Mouse (Mus musculus) layer of hippocampus, adult 11-12 months (tissue): ENCODE measurements at regions not wholly inside any gene's neighbourhood (a gene's known extent, or its start where the extent isn't known, plus 50 kb on each side); places are given as distances from the start of the nearest gene placed in this dataset.
A peak's percentile ranks its signal among the peaks of the same experiment; 100 is the strongest.

Experiments
- DNase-seq: peaks from one replicate; pipeline ENCODE4 v3.0.0; 2022; ENCODE audit warnings: low spot score

- no peak for DNase-seq
These were observed 61.6 kb downstream of the Gm10295 start for GRCm38 (mm10) chr7:71289702-71290101.

GRCm38 (mm10) chr7:71289266-71289665 is 62.0 kb downstream of the Gm10295 start:
- DNase-seq, result no peak

DNA sequence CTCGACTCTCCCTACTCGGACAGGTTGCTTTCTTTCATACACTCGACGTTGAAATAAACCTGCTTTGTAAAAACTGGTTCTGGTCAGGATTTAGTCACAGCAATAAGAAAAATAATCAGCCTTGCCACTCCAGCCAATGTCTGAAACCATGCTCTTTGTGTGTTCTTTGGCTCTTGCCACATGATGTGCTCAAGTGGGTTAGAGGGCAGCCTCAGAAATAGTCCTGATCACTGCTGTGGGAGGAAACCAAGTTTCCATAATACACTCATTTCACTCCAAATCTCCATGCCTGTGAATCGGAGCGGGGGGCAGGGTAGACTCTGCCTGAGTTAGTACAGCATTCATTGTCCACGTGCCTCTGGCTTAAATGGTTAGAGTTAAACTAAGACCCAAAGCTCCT is 63.8 kb downstream of the Gm10295 start:
- no peak for DNase-seq

- DNase-seq, result no peak
These were observed 67.0 kb downstream of the Gm10295 start for GRCm38 (mm10) chr7:71284246-71284645.

GRCm38 (mm10) chr7:71283419-71283818 is 67.9 kb downstream of the Gm10295 start:
- DNase-seq, result no peak

- no peak for DNase-seq
These were observed 85.2 kb downstream of the Gm10295 start for GRCm38 (mm10) chr7:71266101-71266500.

GRCm38 (mm10) chr7:71264115-71264514 is 87.2 kb downstream of the Gm10295 start:
- DNase-seq, result no peak

GRCm38 (mm10) chr7:71249669-71250068 is 101.6 kb downstream of the Gm10295 start:
- no peak for DNase-seq

- DNase-seq, result no peak
These were observed 102.1 kb downstream of the Gm10295 start for GRCm38 (mm10) chr7:71249216-71249615.

DNA sequence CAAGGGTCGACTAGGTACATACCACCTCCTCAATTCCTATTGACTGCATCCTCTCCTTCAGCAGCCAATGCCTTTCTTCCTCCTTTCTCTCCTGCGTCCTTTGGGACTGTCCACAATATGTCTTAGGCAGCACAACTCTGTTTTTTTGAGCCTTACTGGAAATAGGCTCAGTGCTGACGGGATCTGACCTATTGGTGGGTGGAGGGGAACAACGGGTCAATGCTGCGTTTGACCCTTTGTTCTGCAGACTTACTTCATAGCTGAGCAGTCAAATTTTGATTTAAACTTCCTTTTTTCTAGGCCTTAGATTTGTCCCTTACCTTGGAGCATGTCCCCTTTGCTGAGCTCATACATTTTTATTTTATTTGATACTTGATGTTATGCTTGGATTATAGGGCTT is 103.4 kb downstream of the Gm10295 start:
- DNase-seq, result no peak

DNA sequence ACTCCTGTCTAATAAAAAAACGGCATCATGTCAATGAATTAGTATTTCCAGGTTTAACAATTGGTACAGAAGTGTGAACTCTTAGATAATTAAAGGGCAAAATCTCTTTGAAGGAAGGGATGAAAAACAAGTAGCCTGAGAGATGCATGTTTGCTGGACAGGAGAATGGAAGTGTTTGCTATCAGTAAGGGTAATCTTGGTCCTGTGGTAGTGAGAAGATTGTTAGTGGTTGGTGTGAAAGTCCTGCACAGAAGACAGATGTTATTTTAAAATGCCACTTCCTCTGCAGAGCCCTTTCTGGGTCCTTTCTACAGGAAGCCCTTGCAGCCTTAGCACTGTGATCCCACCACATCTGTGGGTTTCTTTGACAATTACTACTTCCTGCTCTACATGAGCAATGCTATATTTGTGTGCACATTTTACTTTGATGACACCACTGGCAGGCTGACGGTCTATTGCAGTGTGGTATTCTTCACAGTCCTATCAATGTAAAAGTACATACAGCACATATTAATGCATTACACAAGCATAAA is 108.8 kb downstream of the Gm10295 start:
- no peak for DNase-seq

GRCm38 (mm10) chr7:71239207-71239606 is 112.1 kb downstream of the Gm10295 start:
- DNase-seq, result no peak

- no peak for DNase-seq
These were observed 115.0 kb downstream of the Gm10295 start for GRCm38 (mm10) chr7:71236334-71236733.

DNA sequence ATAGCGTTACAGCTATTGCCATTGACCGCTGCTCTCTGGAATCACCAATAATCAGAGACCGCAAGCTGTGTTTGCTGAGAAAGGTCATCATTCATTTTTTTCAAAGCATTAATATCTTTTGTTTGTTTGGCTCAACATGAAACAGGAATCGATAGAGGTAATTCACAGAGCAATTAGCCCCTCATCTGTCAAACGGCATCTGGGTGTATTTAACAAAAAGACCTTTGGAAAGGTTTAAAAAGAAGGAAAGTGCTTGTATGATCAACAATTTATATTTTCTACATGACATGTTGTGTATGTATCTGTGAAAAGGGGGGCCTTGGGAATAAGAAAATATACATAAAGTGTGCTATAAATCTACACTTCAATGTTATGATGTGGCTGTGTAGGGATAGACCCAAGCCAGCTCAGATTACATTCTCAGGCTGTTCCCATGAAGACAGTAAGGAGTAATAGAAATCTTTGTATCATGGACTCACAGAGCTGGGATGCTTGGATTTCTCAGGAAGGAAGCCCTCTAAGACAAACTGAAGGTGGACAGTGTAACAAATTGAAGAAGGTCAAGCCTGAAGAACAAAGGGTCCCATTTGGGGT is 117.0 kb downstream of the Gm10295 start:
- no peak for DNase-seq

GRCm38 (mm10) chr7:71232821-71233815 is 118.2 kb downstream of the Gm10295 start:
- no peak for DNase-seq

DNA sequence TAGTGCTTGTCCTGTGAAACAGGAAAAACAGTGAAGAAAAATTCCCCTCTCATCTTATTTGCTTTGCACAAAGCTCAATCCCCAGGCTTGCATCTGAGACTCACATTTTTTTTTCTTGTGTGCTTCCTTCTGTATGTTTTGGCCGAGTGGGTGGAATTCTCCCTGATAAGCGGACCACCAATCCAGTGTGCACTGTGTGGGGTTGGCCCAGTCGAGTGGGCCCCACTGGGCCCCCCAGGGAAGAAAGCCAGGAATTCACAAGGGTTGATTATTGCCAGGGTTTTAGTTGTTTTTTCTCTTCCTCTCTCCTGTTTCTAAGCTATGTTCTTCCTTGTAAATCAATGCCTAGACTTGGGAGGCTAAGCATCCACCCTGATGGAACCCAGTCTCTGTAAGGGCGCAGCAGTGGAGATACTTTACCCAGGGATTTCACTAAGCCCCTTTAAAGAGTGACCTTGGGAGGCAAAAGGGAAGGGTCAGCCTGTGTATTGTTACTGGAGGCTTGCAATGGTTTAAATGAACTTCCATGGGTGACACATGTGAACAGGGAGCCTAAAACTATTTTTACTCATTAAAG is 120.3 kb downstream of the Gm10295 start:
- no peak for DNase-seq

- no peak for DNase-seq
These were observed 122.1 kb downstream of the Gm10295 start for GRCm38 (mm10) chr7:71229183-71229582.

- no peak for DNase-seq
These were observed 126.9 kb downstream of the Gm10295 start for GRCm38 (mm10) chr7:71224320-71224865.

- no peak for DNase-seq
These were observed 127.6 kb downstream of the Gm10295 start for GRCm38 (mm10) chr7:71223513-71224319.

- DNase-seq, result no peak
These were observed 133.9 kb downstream of the Gm10295 start for GRCm38 (mm10) chr7:71217344-71217743.

- DNase-seq, result peak; percentile 5
These were observed 134.5 kb downstream of the Gm10295 start for GRCm38 (mm10) chr7:71216808-71217207.
